ENCODE assay signal across 12 mouse cellular contexts in genomic region chr16:43080403-43080802, GRCm38 (mm10).
DNase-seq lines count a peak whose midpoint lies in the region; ATAC-seq lines count a peak whose summit lies in the region.
"Had no signal": no experiment of that assay in that cellular context is flagged by ENCODE, and none has a peak within 500 bp of the region (broad histone marks: within the 10 kb centered on the region; RNA-seq: fewer than 3 reads in every experiment).

No protein-coding gene starts in this region.

- H3K4me2 ChIP-seq in forebrain, embryonic 16.5 days (ENCODE audit: low read length): no peak overlapping the region
- H3K4me2 ChIP-seq: heart, embryonic 12.5 days; liver, embryonic 13.5 days had no signal

- H3K27me3 ChIP-seq in forebrain, embryonic 16.5 days (replicated peaks; ENCODE audit: control insufficient read depth, insufficient read depth, low read length): no peaks in the 10 kb centered on the region
- H3K27me3 ChIP-seq: heart, embryonic 12.5 days; liver, embryonic 13.5 days; megakaryocyte, embryonic 14.5 days had no signal

- peak overlapping the region; percentile 48 for H3K27ac ChIP-seq in forebrain, embryonic 16.5 days (ENCODE audit: low read length)
- H3K27ac ChIP-seq: liver, embryonic 13.5 days had no signal

- no peaks in the 10 kb centered on the region for H3K9me3 ChIP-seq in forebrain, embryonic 16.5 days (ENCODE audit: control insufficient read depth, low read length)
- H3K9me3 ChIP-seq: heart, embryonic 12.5 days; liver, embryonic 13.5 days had no signal

- H3K36me3 ChIP-seq in forebrain, embryonic 16.5 days (ENCODE audit: control insufficient read depth, insufficient read depth): no peaks in the 10 kb centered on the region
- H3K36me3 ChIP-seq: heart, embryonic 12.5 days; liver, embryonic 13.5 days had no signal

- ATAC-seq in forebrain, embryonic 16.5 days: peak; percentile 72
- ATAC-seq in CD4-positive, CD25-positive, alpha-beta regulatory T cell, adult 4 months: no peak

- intact Hi-C loops in heart, postnatal 10 days (cut with DNase I): no loop called here

- no peak overlapping the region for H3K4me3 ChIP-seq in forebrain, embryonic 16.5 days (replicated peaks; ENCODE audit: low read length)
- H3K4me3 ChIP-seq: heart, embryonic 12.5 days; liver, embryonic 13.5 days; megakaryocyte, embryonic 14.5 days had no signal

- no peak overlapping the region for H3K9ac ChIP-seq in forebrain, embryonic 16.5 days (replicated peaks; ENCODE audit: low read depth, low read length)
- H3K9ac ChIP-seq: heart, embryonic 12.5 days; liver, embryonic 13.5 days had no signal

- WGBS in forebrain, embryonic 16.5 days: 43% methylated on average over 2 of the region's 2 CpGs

- H3K4me1 ChIP-seq in forebrain, embryonic 16.5 days (replicated peaks; ENCODE audit: control insufficient read depth, insufficient read depth, low read length): peaks cover 10% of the 10 kb centered on the region
- H3K4me1 ChIP-seq: heart, embryonic 12.5 days had no signal

- DNase-seq in heart, adult 8-10 months (ENCODE audit: low spot score): peak; percentile 24
- DNase-seq in heart, postnatal 10 days: no peak
- peak; percentile 30 to 39 for DNase-seq in right cerebral cortex, postnatal 10 days (ENCODE audit: low spot score in 2 of 2)
- DNase-seq in right cerebral cortex, adult 2 months (ENCODE audit: low spot score in 2 of 2): no peak
- peak; percentile 18 for DNase-seq in skeletal muscle tissue, adult 2 months (ENCODE audit: low read depth, low spot score)
- DNase-seq in spleen, postnatal 36 days (ENCODE audit: low spot score in 2 of 2): no peak
- DNase-seq: liver, embryonic 13.5 days; right cerebral cortex, postnatal 4 days had no signal

Comparison
In these comparisons a context has a peak if more than half of its experiments do, and no peak if none do; other contexts are left out.
1. DNase-seq: peak in heart, adult 8-10 months (single experiment), right cerebral cortex, postnatal 10 days (2 of 2) and skeletal muscle tissue, adult 2 months (single experiment); none in heart, postnatal 10 days (0 of 2), right cerebral cortex, adult 2 months (0 of 2) and spleen, postnatal 36 days (0 of 2).